Mouse (Mus musculus): ENCODE results near the gene Efcab3.

Gene Efcab3

GRCm38 (mm10) chr11:105145211-105145610, 81.8 kb downstream of the Efcab3 start:
- DNase-seq (ENCODE audit: low read depth in 1 of 2, low spot score in 2 of 2), result no peak

GRCm38 (mm10) chr11:105146593-105146992, 83.2 kb downstream of the Efcab3 start, which contains the start of gene Gm10842:
Gm10842 (plus strand) TSS chr11:105146893.
- no peak for DNase-seq (ENCODE audit: low read depth in 1 of 2, low spot score in 2 of 2)

- no peak for DNase-seq (ENCODE audit: low read depth in 1 of 2, low spot score in 2 of 2)
Observed at GRCm38 (mm10) chr11:105149353-105149752, 86.0 kb downstream of the Efcab3 start.

- no peak for DNase-seq (ENCODE audit: low read depth in 1 of 2, low spot score in 2 of 2)
Observed at GRCm38 (mm10) chr11:105149766-105150165, 86.4 kb downstream of the Efcab3 start.

- DNase-seq (ENCODE audit: low read depth in 1 of 2, low spot score in 2 of 2), result no peak
Observed at GRCm38 (mm10) chr11:105150691-105151090, 87.3 kb downstream of the Efcab3 start.

GRCm38 (mm10) chr11:105151226-105152016, 88.0 kb downstream of the Efcab3 start:
- DNase-seq (ENCODE audit: low read depth in 1 of 2, low spot score in 2 of 2), result no peak

- no peak for DNase-seq (ENCODE audit: low read depth in 1 of 2, low spot score in 2 of 2)
Observed at GRCm38 (mm10) chr11:105152017-105152300, 88.6 kb downstream of the Efcab3 start.

GRCm38 (mm10) chr11:105152357-105152899, 89.0 kb downstream of the Efcab3 start:
- DNase-seq (ENCODE audit: low read depth in 1 of 2, low spot score in 2 of 2), result no peak

- DNase-seq (ENCODE audit: low read depth in 1 of 2, low spot score in 2 of 2), result no peak
Observed at GRCm38 (mm10) chr11:105153068-105153833, 89.9 kb downstream of the Efcab3 start.

GRCm38 (mm10) chr11:105155915-105156314, 92.5 kb downstream of the Efcab3 start:
- no peak for DNase-seq (ENCODE audit: low read depth in 1 of 2, low spot score in 2 of 2)

- no peak for DNase-seq (ENCODE audit: low read depth in 1 of 2, low spot score in 2 of 2)
Observed at GRCm38 (mm10) chr11:105156748-105157267, 93.4 kb downstream of the Efcab3 start.

GRCm38 (mm10) chr11:105158047-105158446, 94.7 kb downstream of the Efcab3 start:
- no peak for DNase-seq (ENCODE audit: low read depth in 1 of 2, low spot score in 2 of 2)

- no peak for DNase-seq (ENCODE audit: low read depth in 1 of 2, low spot score in 2 of 2)
Observed at GRCm38 (mm10) chr11:105159673-105160360, 96.4 kb downstream of the Efcab3 start.

GRCm38 (mm10) chr11:105161411-105161810, 98.0 kb downstream of the Efcab3 start:
- DNase-seq (ENCODE audit: low read depth in 1 of 2, low spot score in 2 of 2), result no peak

GRCm38 (mm10) chr11:105164516-105165510, 101.4 kb downstream of the Efcab3 start:
- DNase-seq (ENCODE audit: low read depth in 1 of 2, low spot score in 2 of 2), result no peak

GRCm38 (mm10) chr11:105166780-105167179, 103.4 kb downstream of the Efcab3 start:
- no peak for DNase-seq (ENCODE audit: low read depth in 1 of 2, low spot score in 2 of 2)

Measured in monocyte, adult 2 months (primary cell).